Mouse (Mus musculus) heart, embryonic 15.5 days (tissue): ENCODE measurements around the gene Atp5b. TPM values are rescaled to one million over a fixed set of nuclear protein-coding genes. Genes with fewer than 3 reads are reported as not detected.
"Not testable (repeated sequence)": the region's sequence is repeated elsewhere in the genome, so short reads cannot be mapped to it uniquely, and the experiment has no call there.

Experiments used
- ATAC-seq: fragments of 200-750 bp; cut with Nextera tagmentation; replicated peaks from 2 replicates; pipeline ENCODE4 v1.8.0; 2017; ENCODE audit warnings: low read depth, moderate TSS enrichment; ENCODE audit not compliant: insufficient number of reproducible peaks, insufficient read depth, low FRiP score
- H3K27ac ChIP-seq: fragments of 300-500 bp; sonication (generic); 2 replicates; pipeline ENCODE4 v1.5.1; 2015; ENCODE audit warnings: mild to moderate bottlenecking, inconsistent platforms
- H3K27me3 ChIP-seq: fragments of 300-500 bp; sonication (generic); 2 replicates; pipeline ENCODE4 v1.6.1; 2015; ENCODE audit warnings: inconsistent platforms
- H3K36me3 ChIP-seq: fragments of 300-500 bp; sonication (generic); 2 replicates; pipeline ENCODE4 v1.6.1; 2015; ENCODE audit warnings: mild to moderate bottlenecking, inconsistent platforms
- H3K4me1 ChIP-seq: fragments of 300-500 bp; sonication (generic); replicated peaks from 2 replicates; pipeline ENCODE4 v1.6.1; 2015; ENCODE audit warnings: inconsistent platforms
- H3K4me2 ChIP-seq: fragments of 300-500 bp; sonication (generic); 2 replicates; pipeline ENCODE4 v1.6.1; 2015; ENCODE audit warnings: inconsistent platforms, mild to moderate bottlenecking, moderate library complexity
- H3K4me3 ChIP-seq: fragments of 300-500 bp; sonication (generic); 2 replicates; pipeline ENCODE4 v1.5.1; 2015; ENCODE audit warnings: mild to moderate bottlenecking, inconsistent platforms
- H3K9ac ChIP-seq: fragments of 300-500 bp; sonication (generic); 2 replicates; pipeline ENCODE4 v1.6.1; 2015; ENCODE audit warnings: mild to moderate bottlenecking, inconsistent platforms
- H3K9me3 ChIP-seq: fragments of 300-500 bp; sonication (generic); replicated peaks from 2 replicates; pipeline ENCODE4 v1.6.1; 2016; ENCODE audit warnings: inconsistent platforms
- WGBS: fragments of 180-500 bp; shearing (Covaris S2); methylation state at CpG from one replicate; pipeline ENCODE4 v1.1.7; 2015; ENCODE audit warnings: mixed read lengths; 5-methylcytosine and 5-hydroxymethylcytosine counted together
- polyA plus RNA-seq: library from polyadenylated mRNA; unstranded; fragments of >200 nt; fragmentation: Nextera tagmentation; extraction: Ambion mirVana; gene quantifications from 2 replicates; pipeline ENCODE4 v1.2.1, GENCODE M21; 2015

The Atp5b gene
- polyA plus RNA-seq, 1 experiment from 2014 or later, result 6,121 TPM

GRCm38 (mm10) chr10:128070432-128070831, 12.6 kb upstream of the Atp5b start:
- H3K27ac ChIP-seq, H3K9me3 ChIP-seq, H3K4me3 ChIP-seq, H3K9ac ChIP-seq, H3K4me2 ChIP-seq, H3K27me3 ChIP-seq, H3K4me1 ChIP-seq, ATAC-seq: not testable (repeated sequence)
- peaks cover 58% of the 10 kb centered on the region for H3K36me3 ChIP-seq
- 94% methylated on average over 2 of the region's 2 CpGs for WGBS

GRCm38 (mm10) chr10:128078269-128078668, 4.8 kb upstream of the Atp5b start:
- H3K9me3 ChIP-seq, H3K4me3 ChIP-seq, H3K27ac ChIP-seq, H3K27me3 ChIP-seq, ATAC-seq, H3K4me2 ChIP-seq, H3K4me1 ChIP-seq, H3K9ac ChIP-seq: not testable (repeated sequence)
- peaks cover 35% of the 10 kb centered on the region for H3K36me3 ChIP-seq
- 82% methylated on average over 5 of the region's 5 CpGs for WGBS

- H3K4me1 ChIP-seq, result peaks cover 16% of the 10 kb centered on the region
- H3K36me3 ChIP-seq, result peaks cover 26% of the 10 kb centered on the region
- no peak overlapping the region for H3K27ac ChIP-seq
- no peak overlapping the region for H3K4me3 ChIP-seq
- H3K9me3 ChIP-seq, result no peaks in the 10 kb centered on the region
- no peak for ATAC-seq
- no peaks in the 10 kb centered on the region for H3K27me3 ChIP-seq
- no peak overlapping the region for H3K9ac ChIP-seq
- 76% methylated on average over 1 of the region's 1 CpGs for WGBS
- no peak overlapping the region for H3K4me2 ChIP-seq
Observed at GRCm38 (mm10) chr10:128080496-128080895, 2.6 kb upstream of the Atp5b start.

GRCm38 (mm10) chr10:128081807-128082476, 1.1 kb upstream of the Atp5b start:
- Histone ChIP-seq H3K36me3 (peaks cover 34% of the 10 kb centered on the region), H3K9ac (peak overlapping the region; percentile 73), H3K27ac (peak overlapping the region; percentile 90), H3K27me3 (no peaks in the 10 kb centered on the region), H3K4me1 (peaks cover 27% of the 10 kb centered on the region), H3K4me3 (peak overlapping the region; percentile 79), H3K9me3 (no peaks in the 10 kb centered on the region), H3K4me2 (peak overlapping the region; percentile 63)
- WGBS, result 37% methylated on average over 6 of the region's 6 CpGs
- ATAC-seq, result no peak

GRCm38 (mm10) chr10:128082477-128082808, 630 bp upstream of the Atp5b start:
- no peak for ATAC-seq
- Histone ChIP-seq H3K4me2 (peak overlapping the region; percentile 63), H3K9ac (peak overlapping the region; percentile 73)

GRCm38 (mm10) chr10:128083688-128084087, 615 bp downstream of the Atp5b start:
- Histone ChIP-seq H3K27me3 (no peaks in the 10 kb centered on the region), H3K4me1 (peaks cover 30% of the 10 kb centered on the region), H3K27ac (peak overlapping the region; percentile 87), H3K4me3 (peak overlapping the region; percentile 79), H3K9me3 (no peaks in the 10 kb centered on the region), H3K36me3 (peaks cover 39% of the 10 kb centered on the region), H3K4me2 (peak overlapping the region; percentile 67), H3K9ac (peak overlapping the region; percentile 95)
- ATAC-seq, result 0 out of 2 replicates have a peak, but pooled peaks have one; percentile 1
- under 1% methylated on average over 22 of the region's 22 CpGs for WGBS

More at GRCm38 (mm10) chr10:128082477-128082808, 630 bp upstream of the Atp5b start:
- H3K4me3 ChIP-seq, result peak overlapping the region; percentile 79
- H3K36me3 ChIP-seq, result peaks cover 33% of the 10 kb centered on the region
- no peaks in the 10 kb centered on the region for H3K27me3 ChIP-seq
- 6% methylated on average over 9 of the region's 9 CpGs for WGBS
- peak overlapping the region; percentile 90 for H3K27ac ChIP-seq
- peaks cover 27% of the 10 kb centered on the region for H3K4me1 ChIP-seq
- no peaks in the 10 kb centered on the region for H3K9me3 ChIP-seq

- H3K4me1 ChIP-seq, result peaks cover 31% of the 10 kb centered on the region
- 4% methylated on average over 3 of the region's 3 CpGs for WGBS
- H3K4me2 ChIP-seq, result peak overlapping the region; percentile 67
- no peak for ATAC-seq
- H3K9me3 ChIP-seq, result no peaks in the 10 kb centered on the region
- H3K27me3 ChIP-seq, result no peaks in the 10 kb centered on the region
- peaks cover 44% of the 10 kb centered on the region for H3K36me3 ChIP-seq
- peak overlapping the region; percentile 79 for H3K4me3 ChIP-seq
- H3K9ac ChIP-seq, result peak overlapping the region; percentile 95
- peak overlapping the region; percentile 87 for H3K27ac ChIP-seq
Observed at GRCm38 (mm10) chr10:128084160-128084559, 1.1 kb downstream of the Atp5b start.

GRCm38 (mm10) chr10:128086391-128086790, 3.3 kb downstream of the Atp5b start:
- H3K27me3 ChIP-seq, result no peaks in the 10 kb centered on the region
- H3K4me1 ChIP-seq, result peaks cover 49% of the 10 kb centered on the region
- H3K4me3 ChIP-seq, result peak overlapping the region; percentile 79; the same call in 1 of the 2 replicates
- no peaks in the 10 kb centered on the region for H3K9me3 ChIP-seq
- no peak overlapping the region for H3K27ac ChIP-seq
- H3K4me2 ChIP-seq, result peak overlapping the region; percentile 67; the same call in 1 of the 2 replicates
- 75% methylated on average over 6 of the region's 6 CpGs for WGBS
- ATAC-seq, result no peak
- H3K36me3 ChIP-seq, result peaks cover 59% of the 10 kb centered on the region
- no peak overlapping the region for H3K9ac ChIP-seq

- not testable (repeated sequence) for ATAC-seq, H3K4me2 ChIP-seq, H3K27ac ChIP-seq, H3K9ac ChIP-seq, H3K27me3 ChIP-seq, H3K9me3 ChIP-seq, H3K4me3 ChIP-seq
- H3K4me1 ChIP-seq, result peaks cover 50% of the 10 kb centered on the region
- H3K36me3 ChIP-seq, result peaks cover 59% of the 10 kb centered on the region
- 55% methylated on average over 2 of the region's 2 CpGs for WGBS
Observed at GRCm38 (mm10) chr10:128087216-128087615, 4.1 kb downstream of the Atp5b start.

GRCm38 (mm10) chr10:128088181-128088580, 5.1 kb downstream of the Atp5b start:
- ATAC-seq, result no peak
- Histone ChIP-seq H3K4me3 (no peak overlapping the region), H3K36me3 (peaks cover 59% of the 10 kb centered on the region), H3K9ac (no peak overlapping the region), H3K4me2 (no peak overlapping the region), H3K27me3 (no peaks in the 10 kb centered on the region), H3K27ac (no peak overlapping the region), H3K9me3 (no peaks in the 10 kb centered on the region), H3K4me1 (peaks cover 50% of the 10 kb centered on the region)
- 85% methylated on average over 5 of the region's 5 CpGs for WGBS

GRCm38 (mm10) chr10:128089842-128090241, 6.8 kb downstream of the Atp5b start:
- Histone ChIP-seq H3K4me3 (no peak overlapping the region), H3K36me3 (peaks cover 57% of the 10 kb centered on the region), H3K4me1 (peaks cover 63% of the 10 kb centered on the region), H3K9ac (no peak overlapping the region), H3K27me3 (no peaks in the 10 kb centered on the region), H3K4me2 (no peak overlapping the region), H3K27ac (no peak overlapping the region; the same call in 1 of the 2 replicates), H3K9me3 (no peaks in the 10 kb centered on the region)
- WGBS, result 23% methylated on average over 5 of the region's 5 CpGs
- ATAC-seq, result no peak
